Mouse (Mus musculus) stomach, postnatal 0 days (tissue): ENCODE results near the gene Hpcal4. TPM values are rescaled to one million over a fixed set of nuclear protein-coding genes. Genes with fewer than 3 reads are reported as not detected.

Source experiments
- ATAC-seq: fragments of 200-750 bp; cut with Nextera tagmentation; 2 replicates; pipeline ENCODE4 v1.8.0; 2017; ENCODE audit not compliant: low FRiP score, low TSS enrichment
- DNase-seq: peaks from one replicate; pipeline ENCODE4 v3.0.0-alpha.2; 2016; ENCODE audit warnings: low spot score
- H3K27ac ChIP-seq: fragments of 300-500 bp; sonication (generic); replicated peaks from 2 replicates; pipeline ENCODE4 v1.5.1; 2014; ENCODE audit warnings: mild to moderate bottlenecking, control low read depth
- H3K27me3 ChIP-seq: fragments of 300-500 bp; sonication (generic); 2 replicates; pipeline ENCODE4 v1.6.1; 2014; ENCODE audit warnings: low read length; ENCODE audit not compliant: control insufficient read depth, insufficient read depth
- H3K36me3 ChIP-seq: fragments of 300-500 bp; sonication (generic); 2 replicates; pipeline ENCODE4 v1.6.1; 2014; ENCODE audit warnings: low read length, mixed read lengths; ENCODE audit not compliant: control insufficient read depth, insufficient read depth
- H3K4me1 ChIP-seq: fragments of 300-500 bp; sonication (generic); replicated peaks from 2 replicates; pipeline ENCODE4 v1.6.1; 2014; ENCODE audit warnings: antibody characterized with exemption; ENCODE audit not compliant: control insufficient read depth, insufficient read depth
- H3K4me2 ChIP-seq: fragments of 300-500 bp; sonication (generic); replicated peaks from 2 replicates; pipeline ENCODE4 v1.6.1; 2014; ENCODE audit warnings: low read depth, mild to moderate bottlenecking, control low read depth, moderate library complexity
- H3K4me3 ChIP-seq: fragments of 300-500 bp; sonication (generic); 2 replicates; pipeline ENCODE4 v1.5.1; 2014; ENCODE audit warnings: low read depth, low read length, control low read depth
- H3K9ac ChIP-seq: fragments of 300-500 bp; sonication (generic); 2 replicates; pipeline ENCODE4 v1.6.1; 2014; ENCODE audit warnings: mild to moderate bottlenecking, low read length, control low read depth, mixed read lengths
- H3K9me3 ChIP-seq: fragments of 300-500 bp; sonication (generic); 2 replicates; pipeline ENCODE4 v1.6.1; 2016; ENCODE audit warnings: low read length; ENCODE audit not compliant: control insufficient read depth
- CTCF ChIP-seq: IDR thresholded peaks from 2 replicates; pipeline ENCODE4 v1.5.1; 2016; ENCODE audit warnings: antibody characterized with exemption, low read depth, mild to moderate bottlenecking, moderate library complexity
- EP300 ChIP-seq: optimal IDR thresholded peaks from 2 replicates; pipeline ENCODE3; 2016; ENCODE audit warnings: antibody characterized with exemption
- WGBS: fragments of 180-500 bp; shearing (Covaris S2); extraction: QIAGEN DNeasy Blood & Tissue Kit; methylation state at CpG from one replicate; pipeline ENCODE4 v1.1.7; 2014; 5-methylcytosine and 5-hydroxymethylcytosine counted together
- polyA plus RNA-seq: library from polyadenylated mRNA; unstranded; fragments of >200 nt; fragmentation: Nextera tagmentation; extraction: Ambion mirVana; gene quantifications from 2 replicates; pipeline ENCODE4 v1.2.1, GENCODE M21; 2015

Gene Hpcal4
- polyA plus RNA-seq, 1 experiment from 2014 or later: 3.0 TPM

- Histone ChIP-seq H3K4me3 (no peak overlapping the region), H3K27ac (no peak overlapping the region), H3K4me1 (no peaks in the 10 kb centered on the region), H3K27me3 (no peaks in the 10 kb centered on the region), H3K4me2 (no peak overlapping the region), H3K9me3 (no peaks in the 10 kb centered on the region), H3K36me3 (no peaks in the 10 kb centered on the region), H3K9ac (no peak overlapping the region)
- WGBS: 87% methylated on average over 11 of the region's 11 CpGs
- no peak for ATAC-seq
- no peak for TF ChIP-seq EP300
- TF ChIP-seq CTCF: no peak
- DNase-seq: no peak
These were observed 10.8 kb downstream of the Hpcal4 start for GRCm38 (mm10) chr4:123193791-123194190.

- no peak for DNase-seq
- H3K4me2 ChIP-seq: no peak overlapping the region
- no peaks in the 10 kb centered on the region for H3K36me3 ChIP-seq
- no peaks in the 10 kb centered on the region; the same call in 1 of the 2 replicates for H3K27me3 ChIP-seq
- 52% methylated on average over 6 of the region's 6 CpGs for WGBS
- no peak for ATAC-seq
- H3K4me3 ChIP-seq: no peak overlapping the region
- no peaks in the 10 kb centered on the region for H3K9me3 ChIP-seq
- no peak overlapping the region for H3K9ac ChIP-seq
- no peak overlapping the region for H3K27ac ChIP-seq
- no peak for TF ChIP-seq CTCF
- TF ChIP-seq EP300: no peak
- peaks cover 4% of the 10 kb centered on the region for H3K4me1 ChIP-seq
These were observed 13.7 kb downstream of the Hpcal4 start for GRCm38 (mm10) chr4:123196695-123197094.

GRCm38 (mm10) chr4:123200771-123201185, 17.8 kb downstream of the Hpcal4 start:
- peak; percentile 74 for DNase-seq
- Histone ChIP-seq H3K27ac (no peak overlapping the region), H3K9ac (no peak overlapping the region), H3K9me3 (no peaks in the 10 kb centered on the region), H3K4me3 (peak overlapping the region; percentile 38), H3K36me3 (no peaks in the 10 kb centered on the region), H3K27me3 (no peaks in the 10 kb centered on the region; the same call in 1 of the 2 replicates), H3K4me2 (peak overlapping the region; percentile 69), H3K4me1 (peaks cover 4% of the 10 kb centered on the region)
- ATAC-seq: 0 out of 2 replicates have a peak, but pooled peaks have one; percentile 47
- WGBS: 4% methylated on average over 15 of the region's 15 CpGs
- TF ChIP-seq CTCF: peak; percentile 94
- no peak for TF ChIP-seq EP300

GRCm38 (mm10) chr4:123201186-123202093, 18.4 kb downstream of the Hpcal4 start, which contains the start of gene Nt5c1a:
TSS of gene Nt5c1a (plus strand) at chr4:123201504.
- under 1% methylated on average over 57 of the region's 58 CpGs for WGBS
- H3K27ac ChIP-seq: no peak within 1 kb of the TSS
- ATAC-seq (peak; percentile 37), DNase-seq (peak; percentile 48)
- no peaks in the 10 kb centered on the region for H3K9me3 ChIP-seq
- peak within 1 kb of the TSS; percentile 43; the same call in 1 of the 2 replicates for H3K9ac ChIP-seq
- H3K36me3 ChIP-seq: no peaks in the 10 kb centered on the region
- H3K4me2 ChIP-seq: peak within 1 kb of the TSS; percentile 69
- H3K27me3 ChIP-seq: no peaks in the 10 kb centered on the region; the same call in 1 of the 2 replicates
- peak within 1 kb of the TSS; percentile 38 for H3K4me3 ChIP-seq
- H3K4me1 ChIP-seq: peaks cover 4% of the 10 kb centered on the region
- TF ChIP-seq CTCF (no peak), EP300 (no peak)

- Histone ChIP-seq H3K9ac (no peak overlapping the region), H3K4me3 (no peak overlapping the region), H3K4me2 (peak overlapping the region; percentile 69; the same call in 1 of the 2 replicates), H3K36me3 (no peaks in the 10 kb centered on the region), H3K9me3 (no peaks in the 10 kb centered on the region), H3K27me3 (no peaks in the 10 kb centered on the region; the same call in 1 of the 2 replicates), H3K4me1 (peaks cover 4% of the 10 kb centered on the region), H3K27ac (no peak overlapping the region)
- WGBS: 20% methylated on average over 8 of the region's 8 CpGs
- no peak for ATAC-seq
- DNase-seq: no peak
- TF ChIP-seq CTCF (no peak), EP300 (no peak)
These were observed 19.0 kb downstream of the Hpcal4 start for GRCm38 (mm10) chr4:123202094-123202420.

- 75% methylated on average over 5 of the region's 5 CpGs for WGBS
- H3K27me3 ChIP-seq: no peaks in the 10 kb centered on the region
- no peaks in the 10 kb centered on the region for H3K9me3 ChIP-seq
- ATAC-seq (no peak), DNase-seq (no peak)
- H3K36me3 ChIP-seq: no peaks in the 10 kb centered on the region
- TF ChIP-seq CTCF (no peak), EP300 (no peak)
- H3K4me1 ChIP-seq: no peaks in the 10 kb centered on the region
- no peak overlapping the region for H3K4me2 ChIP-seq
- H3K9ac ChIP-seq: no peak overlapping the region
- no peak overlapping the region for H3K4me3 ChIP-seq
- no peak overlapping the region for H3K27ac ChIP-seq
These were observed 24.3 kb downstream of the Hpcal4 start for GRCm38 (mm10) chr4:123207337-123207736.
